Comparison of ENCODE assay signal across 10 mouse cellular contexts in the genomic region with DNA sequence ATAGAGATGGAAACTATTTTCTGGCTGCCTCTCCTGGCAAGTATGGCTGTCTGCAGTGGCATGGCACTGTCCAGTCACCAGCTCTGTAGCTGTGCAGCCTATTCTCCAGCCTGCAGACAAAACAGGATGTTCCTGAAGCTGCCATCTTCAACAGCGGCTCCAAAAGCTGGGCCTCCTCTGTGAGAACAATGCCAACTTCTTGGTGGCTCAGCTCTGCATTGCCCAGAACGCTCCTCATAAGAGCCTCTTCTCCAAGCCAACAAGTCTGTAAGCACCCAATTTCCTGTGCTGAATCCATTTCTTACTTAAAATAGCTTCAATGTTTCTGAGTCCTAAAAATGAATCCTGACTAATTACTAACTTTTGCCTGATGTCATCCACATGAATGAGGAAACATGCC.
"Had no signal": no experiment of that assay in that cellular context is flagged by ENCODE, and none has a peak within 500 bp of the region (broad histone marks: within the 10 kb centered on the region; RNA-seq: fewer than 3 reads in every experiment).

No protein-coding gene starts in this region.

- DNase-seq: kidney, adult 2 months; layer of hippocampus, postnatal 36 days; lung, adult 2 months; thymus, postnatal 14 days had no signal

- ATAC-seq: intestine, embryonic 16.5 days had no signal

- H3K27ac ChIP-seq: kidney, embryonic 15.5 days; limb, embryonic 13.5 days; liver, embryonic 15.5 days; midbrain, embryonic 12.5 days had no signal

- H3K4me3 ChIP-seq: kidney, embryonic 15.5 days; limb, embryonic 13.5 days; liver, embryonic 15.5 days; megakaryocyte, embryonic 14.5 days; midbrain, embryonic 12.5 days had no signal
